Mouse (Mus musculus): ENCODE data around the gene Itgam.

Gene Itgam

GRCm38 (mm10) chr7:128058576-128058975 is 3.9 kb upstream of the Itgam start:
- peak; percentile 15 for DNase-seq

DNA sequence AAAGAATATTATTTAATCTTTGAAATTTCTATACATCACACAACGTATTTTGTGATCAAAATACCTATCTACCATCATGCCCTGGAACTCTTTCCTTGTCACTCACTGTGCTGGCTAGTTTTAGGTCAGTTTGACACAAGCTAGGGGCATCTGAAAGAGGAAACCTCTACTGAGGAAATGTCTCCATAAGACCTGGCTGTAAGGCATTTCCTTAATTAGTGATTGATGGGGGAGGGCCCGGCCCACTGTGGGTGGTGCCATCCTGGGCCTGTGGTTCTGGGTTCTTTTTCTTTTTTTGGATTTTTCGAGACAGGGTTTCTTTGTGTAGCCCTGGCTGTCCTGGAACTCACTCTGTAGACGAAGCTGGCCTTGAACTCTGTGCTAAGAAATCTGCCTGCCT is 3.3 kb upstream of the Itgam start:
- peak; percentile 28 for DNase-seq

- peak; percentile 34 for DNase-seq
These were observed 856 bp downstream of the Itgam start for GRCm38 (mm10) chr7:128063211-128063781.

DNA sequence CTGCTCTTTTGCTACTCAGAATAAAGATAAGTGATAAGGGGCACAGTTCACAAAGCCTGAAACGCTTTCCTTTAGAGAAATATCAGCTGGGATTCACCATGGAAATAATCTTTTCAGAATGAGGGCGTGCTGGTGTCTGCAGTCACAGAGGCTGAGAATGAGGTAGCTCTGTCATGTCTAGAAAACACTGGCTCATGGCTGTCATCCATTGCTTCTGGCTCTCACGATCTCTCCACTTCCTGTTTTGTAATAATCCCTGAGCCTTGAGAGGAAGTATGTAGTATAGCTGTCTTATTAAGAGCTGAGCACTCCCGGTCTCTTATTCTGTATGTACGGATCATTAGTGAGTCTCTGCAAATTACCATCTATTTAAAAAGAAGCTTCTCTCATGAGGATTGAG is 3.1 kb downstream of the Itgam start:
- DNase-seq: peak; percentile 44

DNA sequence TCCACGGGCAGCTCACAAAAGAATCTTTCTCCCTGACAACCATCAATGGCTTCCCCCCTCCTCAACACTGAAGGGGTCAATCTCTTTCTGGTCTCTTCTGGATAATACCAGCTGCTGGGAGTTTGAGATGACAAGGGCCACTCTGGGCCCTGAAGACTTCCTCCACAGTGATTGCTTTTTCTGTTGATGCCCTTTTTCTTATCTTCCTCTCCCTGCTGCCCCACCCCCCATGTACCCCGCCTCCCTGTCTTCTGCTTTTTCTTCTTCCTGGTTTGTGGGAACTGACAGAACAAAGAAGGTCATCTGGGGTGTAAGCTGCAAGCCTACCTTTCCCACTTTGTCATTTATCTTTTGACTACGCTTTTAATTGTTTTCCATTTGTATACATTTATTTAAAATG is 5.4 kb downstream of the Itgam start:
- peak; percentile 51 for DNase-seq

- DNase-seq: no peak
These were observed 7.4 kb downstream of the Itgam start for GRCm38 (mm10) chr7:128069844-128070243.

- no peak for DNase-seq
These were observed 9.4 kb downstream of the Itgam start for GRCm38 (mm10) chr7:128071816-128072215.

DNA sequence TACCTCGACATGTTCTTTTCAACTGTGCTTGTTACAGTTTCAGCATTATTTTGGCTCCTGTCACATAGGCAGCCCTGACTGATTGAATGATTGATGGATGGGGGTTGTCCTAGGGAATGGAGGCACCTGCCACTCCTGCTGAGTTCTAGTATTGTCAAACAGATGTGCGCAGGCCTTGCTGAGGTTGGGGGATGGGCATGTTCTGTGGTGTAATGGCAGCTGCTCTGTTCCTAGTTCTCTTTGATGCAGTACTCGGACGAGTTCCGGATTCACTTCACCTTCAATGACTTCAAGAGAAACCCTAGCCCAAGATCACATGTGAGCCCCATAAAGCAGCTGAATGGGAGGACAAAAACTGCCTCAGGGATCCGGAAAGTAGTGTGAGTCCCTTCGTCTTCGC is 17.6 kb downstream of the Itgam start:
- no peak for DNase-seq

- DNase-seq: peak; percentile 30
These were observed 26.7 kb downstream of the Itgam start for GRCm38 (mm10) chr7:128089141-128089540.

DNA sequence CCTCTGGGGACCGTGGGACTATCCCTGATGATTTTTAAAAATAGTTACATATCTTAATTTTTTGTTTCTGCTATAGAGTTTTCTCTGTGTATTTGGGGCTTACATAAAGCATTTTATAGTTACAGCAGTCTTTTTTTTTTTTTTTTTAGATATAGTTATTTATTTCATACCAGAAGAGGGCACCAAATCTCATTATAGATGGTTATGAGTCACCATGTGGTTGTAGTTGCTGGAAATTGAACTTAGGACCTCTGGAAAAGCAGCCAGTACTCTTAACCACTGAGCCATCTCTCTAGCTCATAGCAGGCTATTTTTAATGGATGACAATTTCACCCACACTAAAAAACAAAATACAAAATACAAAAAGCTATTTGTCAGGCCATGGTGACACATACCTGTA is 35.7 kb downstream of the Itgam start:
- no peak for DNase-seq

- DNase-seq: no peak
These were observed 38.4 kb downstream of the Itgam start for GRCm38 (mm10) chr7:128100742-128101357.

GRCm38 (mm10) chr7:128105246-128105645 is 42.8 kb downstream of the Itgam start:
- DNase-seq: no peak

GRCm38 (mm10) chr7:128107462-128107861 is 45.0 kb downstream of the Itgam start:
- DNase-seq: no peak

GRCm38 (mm10) chr7:128110314-128110713 is 47.9 kb downstream of the Itgam start:
- no peak for DNase-seq

DNA sequence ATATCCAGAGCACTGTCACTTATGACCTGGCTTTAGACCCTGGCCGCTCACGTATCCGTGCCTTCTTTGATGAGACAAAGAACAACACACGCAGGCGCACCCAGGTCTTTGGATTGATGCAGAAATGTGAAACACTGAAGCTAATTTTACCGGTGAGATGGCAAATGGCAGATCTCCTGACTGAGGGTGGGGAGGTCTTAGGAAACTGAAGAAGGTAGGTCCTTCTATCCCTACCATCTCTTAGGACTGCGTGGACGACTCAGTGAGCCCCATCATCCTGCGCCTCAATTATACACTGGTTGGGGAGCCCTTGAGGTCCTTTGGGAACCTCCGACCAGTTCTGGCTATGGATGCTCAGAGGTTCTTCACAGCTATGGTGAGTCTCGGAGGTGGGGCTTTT is 49.7 kb downstream of the Itgam start:
- no peak for DNase-seq

GRCm38 (mm10) chr7:128114371-128115105 is 52.1 kb downstream of the Itgam start:
- DNase-seq: no peak

DNA sequence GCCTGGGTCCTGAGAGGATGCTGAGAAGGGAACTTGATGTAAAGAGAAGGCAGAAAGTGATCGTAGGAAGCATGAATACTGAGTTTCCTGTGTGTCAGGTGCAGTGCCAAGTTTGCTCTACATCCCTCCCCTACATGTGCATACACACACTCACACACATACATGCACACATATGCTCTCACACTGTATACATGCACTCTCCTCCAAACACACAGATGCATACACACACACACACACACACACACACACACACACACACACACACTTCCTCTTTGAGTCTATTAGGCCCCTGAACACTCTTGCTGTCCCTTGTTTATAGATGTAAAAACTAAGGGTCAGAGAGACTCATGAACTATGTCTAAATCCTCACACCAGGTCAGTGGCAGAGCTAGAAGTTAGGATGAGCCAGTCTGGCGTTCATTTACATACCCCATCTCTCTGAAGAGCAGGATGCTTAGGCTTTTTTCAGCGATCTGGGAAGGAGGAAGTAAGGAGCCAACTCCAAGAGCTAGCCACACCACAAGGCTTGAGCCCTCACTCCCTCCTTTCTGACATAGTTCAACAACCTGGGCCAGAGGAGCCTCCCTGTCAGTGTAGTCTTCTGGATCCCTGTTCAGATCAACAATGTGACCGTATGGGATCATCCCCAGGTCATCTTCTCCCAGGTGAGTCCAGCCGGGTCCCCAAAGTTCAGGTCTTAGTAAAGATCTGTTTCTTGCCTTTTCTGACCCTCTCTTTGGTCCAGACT is 52.9 kb downstream of the Itgam start:
- DNase-seq: no peak

DNA sequence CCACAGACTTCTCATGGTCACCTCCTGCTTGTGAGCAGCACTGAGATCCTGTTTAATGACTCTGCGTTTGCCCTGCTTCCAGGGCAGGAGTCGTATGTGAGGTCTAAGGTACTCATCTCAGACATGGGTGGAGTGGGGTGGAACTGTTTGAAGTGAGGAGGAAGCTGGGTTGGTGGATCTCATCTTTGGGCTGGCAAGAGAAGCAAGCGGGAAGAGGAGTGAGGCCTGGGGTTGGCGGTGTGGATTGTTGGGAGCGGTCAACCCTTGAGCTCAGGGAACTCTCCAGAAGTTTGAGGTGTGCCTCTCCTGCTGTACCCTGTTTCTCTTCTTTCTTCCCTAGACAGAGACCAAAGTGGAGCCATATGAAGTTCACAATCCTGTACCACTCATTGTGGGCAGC is 54.0 kb downstream of the Itgam start:
- DNase-seq: no peak

- no peak for DNase-seq
These were observed 57.5 kb downstream of the Itgam start for GRCm38 (mm10) chr7:128119726-128120490.

- peak; percentile 50 for DNase-seq
These were observed 66.6 kb downstream of the Itgam start, which contains the start of gene Itgax for GRCm38 (mm10) chr7:128128741-128129720. Gene Itgax, plus strand, starts transcription at chr7:128129547.

- DNase-seq: peak; percentile 35
These were observed 69.7 kb downstream of the Itgam start for GRCm38 (mm10) chr7:128132148-128132547.
